Mouse (Mus musculus): ENCODE data around the gene Mxi1.
A peak's percentile ranks its signal among the peaks of the same experiment; 100 is the strongest.

Gene Mxi1

DNA sequence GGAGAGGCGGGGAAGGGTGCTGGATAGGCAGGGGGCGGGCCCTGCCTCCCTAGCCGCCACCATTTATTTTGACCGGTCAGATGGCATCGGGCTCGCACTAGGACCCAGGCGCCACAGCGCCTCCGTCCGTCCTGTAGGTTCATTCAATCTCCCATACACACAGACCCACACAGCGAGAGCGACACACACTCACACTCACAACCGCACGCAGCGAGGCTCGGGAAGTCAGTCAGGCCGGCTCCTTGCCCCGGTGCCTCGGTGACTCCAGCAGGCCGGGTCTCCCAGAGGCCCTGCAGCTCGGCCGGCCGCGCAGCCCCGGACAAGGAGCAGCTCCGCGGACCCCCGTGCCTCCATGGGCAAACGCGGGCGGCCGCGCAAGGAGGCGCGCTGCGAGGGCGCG, at the start of gene Mxi1:
Mxi1 (plus strand) TSS at position 171 of the 400 bp plus-strand sequence.
- DNase-seq (ENCODE audit: low spot score): peak; percentile 95

DNA sequence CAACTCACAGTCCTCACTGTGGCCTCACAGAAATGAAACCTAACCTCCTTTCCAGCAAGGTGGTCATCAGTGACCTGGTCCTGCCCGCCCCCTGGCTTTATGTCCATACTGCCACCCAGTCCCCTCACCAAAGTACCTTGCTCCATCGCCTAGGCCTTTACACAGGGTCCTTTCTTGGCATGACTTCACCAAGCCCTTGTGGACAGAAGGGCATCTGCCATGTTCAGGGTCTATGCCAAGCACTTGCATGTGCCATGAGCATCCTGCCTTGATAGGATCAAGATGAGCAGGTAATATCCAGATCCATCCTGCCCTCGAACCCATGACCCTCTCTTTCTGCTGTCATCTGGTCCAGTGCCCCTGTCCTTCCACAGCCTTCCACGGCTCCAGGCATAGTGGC, 49.5 kb upstream of the Mxi1 start:
- DNase-seq (ENCODE audit: low spot score): no peak

DNA sequence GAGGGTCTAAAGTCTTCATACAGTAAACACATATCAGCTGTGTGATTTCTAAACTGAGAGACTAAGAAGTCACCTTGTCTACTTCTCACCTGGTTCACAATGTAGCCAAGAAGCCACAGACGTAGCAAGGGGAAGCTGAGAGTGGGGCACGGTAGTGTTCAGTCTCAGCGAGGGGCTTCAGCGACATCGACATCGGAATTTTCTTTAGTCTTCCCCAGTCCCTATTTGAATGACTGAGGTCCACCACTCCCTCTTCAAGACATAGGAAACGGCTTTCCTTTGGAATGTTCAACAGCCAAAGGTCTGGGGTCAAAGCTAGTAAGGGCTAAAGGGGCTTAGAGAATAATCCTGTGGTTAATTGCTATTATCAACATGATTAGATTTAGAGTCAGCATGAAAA, 48.3 kb upstream of the Mxi1 start:
- DNase-seq (ENCODE audit: low spot score): no peak

DNA sequence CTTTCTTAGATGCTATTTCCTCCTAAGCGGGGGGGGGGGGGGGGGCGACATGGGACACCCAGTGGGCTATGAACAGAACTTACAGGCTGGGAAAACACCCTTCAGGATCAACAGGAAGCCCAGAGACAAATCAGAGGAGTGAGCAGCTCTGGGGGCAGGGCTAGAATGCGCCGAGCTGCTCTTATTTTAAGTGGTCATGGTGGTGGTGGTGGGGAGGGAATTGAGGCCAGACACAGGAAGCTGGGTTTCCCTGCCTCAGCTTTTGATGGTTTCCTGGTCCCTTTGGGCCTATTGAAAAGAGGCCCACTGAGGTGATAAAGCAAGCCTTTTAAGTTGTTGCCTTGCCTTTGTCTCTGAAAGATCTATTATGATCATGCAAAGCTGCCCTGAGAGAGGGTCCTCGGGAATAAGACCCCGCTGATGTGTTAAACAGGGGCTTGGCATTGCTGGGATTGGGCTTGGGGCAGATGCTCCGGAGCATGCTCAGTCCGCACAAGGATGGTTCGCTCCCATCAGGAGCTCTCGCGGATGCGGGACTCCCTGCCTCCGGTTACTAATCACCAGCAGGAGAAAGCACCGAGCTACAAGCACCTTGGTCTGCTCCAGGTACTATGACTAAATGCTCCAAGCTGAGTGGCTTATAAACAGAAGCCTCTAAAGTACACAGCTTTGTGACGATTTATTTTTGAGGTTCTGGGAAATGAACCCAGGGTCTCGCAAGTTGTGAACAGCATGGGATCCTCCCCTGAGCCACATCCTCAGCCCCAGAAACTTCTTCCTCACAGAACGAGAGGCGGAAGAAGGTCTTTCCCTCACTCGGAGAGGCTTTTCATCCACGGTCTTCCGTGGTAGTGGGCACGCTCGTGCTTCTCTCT, 46.2 kb upstream of the Mxi1 start:
- peak; percentile 40 for DNase-seq (ENCODE audit: low spot score)

DNA sequence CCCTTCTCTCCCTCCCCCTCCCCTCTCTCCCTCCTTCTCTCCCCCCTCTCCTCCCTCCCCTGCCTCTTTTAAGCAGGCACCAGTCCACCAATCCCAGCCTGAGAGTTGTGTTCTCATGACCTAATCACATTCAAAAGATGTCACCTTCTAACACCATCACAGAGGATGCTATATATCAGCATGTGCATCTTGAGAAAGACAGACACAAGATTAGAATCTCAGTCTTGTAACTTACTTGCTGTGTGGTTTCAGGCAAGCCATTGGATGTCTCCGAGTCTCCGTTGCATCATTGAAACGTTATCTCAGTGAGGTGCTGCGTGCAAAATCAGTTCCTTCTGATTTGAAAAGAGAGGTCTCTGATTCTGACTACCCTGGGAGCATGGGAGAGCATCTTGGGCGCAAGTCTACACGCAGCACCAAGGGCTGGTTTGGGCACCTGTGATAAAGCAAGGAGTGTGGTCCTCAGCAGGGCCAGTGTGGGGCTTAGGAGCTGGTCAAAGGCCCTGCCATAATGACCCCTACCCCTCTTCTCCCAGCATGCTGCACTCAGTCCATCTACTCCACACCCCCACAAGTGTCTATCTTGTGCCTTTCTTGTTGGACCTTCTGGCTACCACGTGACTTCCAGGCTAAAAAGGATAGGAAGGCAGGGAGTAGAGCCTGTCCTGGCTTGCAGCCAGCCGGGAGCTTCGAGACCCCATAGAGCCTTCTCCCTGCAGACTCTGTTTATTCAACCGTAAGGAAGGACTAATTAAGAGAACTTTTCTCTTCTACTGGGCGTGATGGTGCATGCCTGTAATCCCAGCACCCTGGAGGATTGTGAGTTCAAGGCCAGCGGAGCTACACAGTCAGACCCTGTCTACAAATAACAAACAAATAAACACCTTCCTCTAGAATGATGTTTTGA, 45.2 kb upstream of the Mxi1 start:
- no peak for DNase-seq (ENCODE audit: low spot score)

DNA sequence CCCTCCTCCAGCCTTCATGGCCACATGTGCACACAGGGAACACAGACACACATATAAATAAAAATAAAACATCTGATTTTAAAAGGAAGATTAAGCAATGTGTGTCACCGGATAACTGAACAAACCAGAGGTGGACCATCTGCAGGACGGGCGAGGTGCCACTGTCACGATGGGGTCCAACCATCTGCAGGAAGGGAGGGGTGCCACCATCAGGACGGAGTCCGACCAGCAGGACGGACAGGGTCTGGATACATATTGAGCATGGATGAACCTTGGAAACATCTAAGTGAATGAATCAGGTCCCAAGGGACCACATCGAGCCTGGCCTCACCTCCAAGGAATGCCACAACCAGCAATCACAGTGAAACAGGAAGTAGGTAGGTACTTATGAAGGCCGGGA, 43.0 kb upstream of the Mxi1 start:
- DNase-seq (ENCODE audit: low spot score): no peak

DNA sequence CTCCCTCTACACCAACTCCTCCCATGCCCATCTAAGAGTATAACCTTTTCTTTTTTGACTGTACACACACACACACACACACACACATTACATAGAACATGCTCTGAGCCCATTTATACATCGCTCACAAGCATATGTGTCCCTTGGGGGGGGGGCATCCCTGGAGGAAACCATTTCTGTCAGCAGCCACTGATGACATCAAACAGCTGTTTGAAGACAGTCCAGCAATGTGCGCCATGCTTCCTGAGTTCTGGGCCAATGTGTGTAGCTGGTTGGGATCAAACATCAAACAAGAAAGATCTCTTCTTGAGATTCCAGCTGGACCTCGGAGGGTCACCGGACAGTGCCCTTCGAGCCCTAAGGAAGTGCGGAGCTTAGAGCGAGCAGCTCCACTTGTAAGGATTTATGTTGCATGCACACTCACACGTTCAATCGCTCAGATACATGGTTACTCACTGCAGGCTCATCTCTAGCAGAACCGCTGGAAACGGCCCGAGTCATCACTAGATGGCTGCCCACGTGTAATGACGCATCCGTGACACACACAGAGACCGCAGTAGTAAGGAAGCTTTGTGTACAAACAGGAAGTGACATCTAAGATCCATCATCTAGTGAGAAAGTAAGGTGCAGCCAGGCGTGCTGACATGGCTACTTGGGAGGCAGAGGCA, 37.1 kb upstream of the Mxi1 start:
- DNase-seq (ENCODE audit: low spot score): no peak

DNA sequence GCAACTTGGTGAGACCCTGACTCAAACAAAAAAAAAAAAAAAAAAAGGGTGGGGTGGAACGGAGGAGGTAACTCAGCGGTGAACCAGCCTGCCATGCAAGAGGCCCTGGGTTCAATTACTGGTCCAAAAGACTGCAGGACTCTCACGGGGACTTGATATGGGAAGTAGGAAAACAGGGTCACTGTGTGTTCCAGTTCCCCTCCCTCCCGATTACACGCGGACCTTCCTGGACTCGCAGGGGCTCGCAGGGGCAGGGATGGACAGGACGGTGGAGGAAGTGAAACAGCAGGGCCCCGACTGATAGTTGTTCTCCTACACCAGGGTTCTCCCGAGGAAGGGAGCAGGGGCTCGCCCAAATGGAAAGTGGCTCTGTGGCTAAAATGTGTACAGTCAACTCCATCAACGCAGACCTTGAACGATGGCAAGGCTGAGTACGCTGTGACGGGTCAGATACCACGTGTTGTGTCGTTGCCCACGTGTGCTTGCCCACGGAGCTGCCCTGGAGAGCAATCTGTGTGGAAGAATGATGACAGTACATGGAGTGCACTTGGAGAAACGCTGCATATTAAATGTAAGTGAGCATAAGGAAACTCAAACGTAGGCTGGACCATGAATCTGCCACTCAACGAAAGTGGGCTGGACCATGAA, 36.4 kb upstream of the Mxi1 start:
- DNase-seq (ENCODE audit: low spot score): no peak

DNA sequence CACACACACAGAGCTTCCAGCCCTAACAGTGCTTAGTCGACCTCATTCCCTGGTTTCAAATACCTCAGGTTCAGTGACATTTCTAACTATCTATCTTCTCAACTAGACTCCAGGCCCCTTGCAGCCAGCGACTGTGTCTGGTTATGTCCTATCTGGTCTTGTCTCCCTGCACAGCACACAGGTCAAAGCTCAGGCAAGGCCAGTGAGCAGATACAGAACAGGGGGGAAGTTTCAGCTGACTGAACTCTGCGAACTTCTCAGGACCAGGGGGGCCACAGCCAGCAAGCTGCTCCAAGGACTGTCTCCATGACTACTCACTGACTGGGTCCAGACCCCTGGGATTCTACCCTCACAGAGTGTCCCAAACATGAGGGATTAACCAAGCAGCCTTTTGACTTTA, 35.1 kb upstream of the Mxi1 start:
- peak; percentile 32 for DNase-seq (ENCODE audit: low spot score)

DNA sequence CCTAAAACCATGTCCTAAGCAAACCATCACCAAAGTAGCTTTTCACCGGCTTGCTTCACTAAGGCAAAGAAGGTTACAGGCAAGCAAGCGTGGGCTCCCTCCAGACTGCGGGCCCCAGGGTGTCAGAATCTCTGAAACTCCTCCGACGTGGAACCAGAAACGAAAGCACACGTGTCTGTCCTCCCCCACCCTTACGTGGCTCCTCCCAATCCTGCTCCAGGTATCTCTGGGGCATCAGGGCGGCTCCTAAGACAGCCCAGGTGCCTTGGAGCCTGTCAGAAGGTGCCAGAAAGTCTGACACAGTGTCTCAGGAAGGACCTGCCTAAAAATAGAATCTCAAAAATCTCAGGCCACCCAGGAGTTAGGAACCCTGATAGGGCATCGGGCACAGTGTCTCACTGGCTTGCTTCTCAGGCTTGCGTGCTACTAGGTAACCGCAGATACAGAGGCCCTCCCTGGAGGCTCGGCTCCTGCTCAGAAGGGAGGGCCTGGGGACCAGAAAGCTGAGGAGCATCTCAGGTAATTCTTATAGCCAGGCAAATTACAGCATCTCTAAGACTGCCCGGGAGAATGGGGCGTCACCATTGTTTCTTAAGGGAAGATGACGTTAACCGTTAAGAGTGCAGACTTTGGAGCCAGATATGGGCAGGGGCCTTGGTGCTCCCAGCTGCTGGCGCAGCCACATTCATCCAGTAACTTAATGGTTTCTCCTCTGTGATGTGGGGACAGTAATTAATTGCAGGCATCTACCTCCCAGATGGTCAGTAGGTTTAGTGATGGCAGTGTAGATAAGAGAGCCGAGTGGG, 33.2 kb upstream of the Mxi1 start:
- no peak for DNase-seq (ENCODE audit: low spot score)

DNA sequence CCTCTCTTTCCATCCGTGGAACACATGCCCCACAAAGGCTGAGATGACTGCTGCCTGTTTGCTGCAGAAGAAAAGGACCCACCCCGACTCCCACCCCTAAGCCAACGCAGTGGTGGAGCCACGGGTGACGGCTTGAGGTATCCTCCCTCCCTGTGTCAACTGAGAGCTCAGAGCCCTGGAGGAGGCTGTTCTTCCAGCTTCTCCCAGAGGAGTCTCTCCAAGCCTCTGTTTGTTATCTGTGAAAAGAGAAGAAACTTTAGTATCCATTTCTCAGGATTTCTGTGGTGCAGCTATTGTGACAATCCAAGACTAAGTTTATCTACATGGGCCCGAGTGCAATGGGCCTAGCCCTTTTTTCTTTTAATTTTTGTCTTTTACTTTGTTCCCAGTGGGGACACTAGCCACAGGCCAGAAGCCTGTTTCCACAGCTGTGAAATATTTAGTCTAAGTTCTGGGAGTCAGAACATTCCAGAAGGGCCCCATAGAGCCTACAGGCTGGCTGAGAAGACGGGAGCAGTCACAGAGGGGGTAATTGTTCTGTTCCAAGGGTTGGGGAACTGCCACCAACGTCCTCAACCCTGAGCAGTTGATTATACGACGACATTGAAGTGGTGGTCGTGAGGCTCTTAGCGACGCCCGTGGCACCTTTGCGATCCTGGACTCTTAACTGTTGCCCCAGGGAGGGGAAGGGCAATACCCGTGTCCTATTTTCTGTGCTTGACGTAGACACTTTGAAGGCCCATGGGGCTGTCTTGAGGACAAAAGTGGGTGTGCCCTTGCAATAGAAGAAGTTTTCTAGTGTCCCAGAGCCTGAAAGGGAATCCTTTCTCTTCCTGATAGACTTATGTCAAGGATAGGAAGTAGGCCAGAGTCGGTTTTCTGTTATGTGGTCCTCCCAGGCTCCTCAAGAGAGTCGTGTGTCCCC, 31.6 kb upstream of the Mxi1 start:
- DNase-seq (ENCODE audit: low spot score): no peak

DNA sequence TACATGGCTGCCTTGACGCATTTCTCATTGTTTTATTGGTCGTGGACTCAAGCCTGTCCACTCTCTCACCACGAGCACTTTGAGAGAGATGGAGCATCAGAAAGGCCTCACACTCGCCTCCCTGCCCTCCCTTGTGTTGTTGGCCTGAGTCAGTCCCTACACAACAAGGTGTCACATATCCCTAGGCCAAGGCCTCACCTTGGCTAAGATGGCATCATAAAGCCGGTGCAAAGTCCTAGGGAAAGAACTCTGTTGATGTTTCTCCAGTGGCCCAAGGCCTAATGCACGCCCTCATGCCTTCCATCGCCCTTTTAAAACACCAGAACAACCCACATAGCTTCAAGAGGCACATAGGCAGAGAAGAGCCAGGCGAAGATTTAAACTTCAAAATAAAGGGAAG, 30.1 kb upstream of the Mxi1 start:
- DNase-seq (ENCODE audit: low spot score): no peak

DNA sequence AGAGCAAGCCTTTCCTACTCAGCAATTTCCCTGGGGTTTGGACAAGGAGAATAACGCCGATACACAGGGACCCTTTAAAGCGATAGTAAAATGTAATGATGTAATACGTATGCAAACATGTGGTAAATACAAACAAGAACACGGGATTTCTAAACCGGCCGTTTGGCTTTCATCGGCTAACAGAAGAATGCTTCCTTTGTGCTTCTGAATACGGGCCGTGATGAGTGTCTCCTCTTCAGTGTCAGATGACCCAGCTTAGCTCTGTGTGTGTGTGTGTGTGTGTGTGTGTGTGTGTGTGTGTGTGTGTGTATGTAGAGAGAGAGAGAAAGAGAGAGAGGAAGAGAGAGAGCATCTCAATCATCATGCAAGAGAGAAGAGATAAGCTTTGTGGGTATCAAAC, 27.7 kb upstream of the Mxi1 start:
- no peak for DNase-seq (ENCODE audit: low spot score)

DNA sequence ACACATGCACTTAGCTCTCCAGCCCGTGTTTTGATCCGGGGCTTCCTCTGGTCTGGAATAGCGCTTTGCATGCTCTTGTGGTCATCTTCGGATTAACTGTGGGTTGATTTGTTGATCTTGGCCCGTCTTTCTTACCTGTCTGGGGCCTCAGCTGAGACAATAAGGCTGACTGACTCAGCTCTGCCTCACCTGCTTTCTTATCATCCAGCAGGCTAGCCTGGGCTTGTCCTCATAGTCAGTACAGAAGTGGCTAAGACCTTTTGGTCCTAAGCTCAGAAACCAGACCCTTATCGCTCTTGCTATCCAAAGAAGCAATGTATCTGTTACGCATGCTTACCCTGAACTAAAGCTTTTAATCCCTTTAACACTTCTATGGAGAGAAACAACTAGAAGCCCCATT, 26.6 kb upstream of the Mxi1 start:
- DNase-seq (ENCODE audit: low spot score): no peak

DNA sequence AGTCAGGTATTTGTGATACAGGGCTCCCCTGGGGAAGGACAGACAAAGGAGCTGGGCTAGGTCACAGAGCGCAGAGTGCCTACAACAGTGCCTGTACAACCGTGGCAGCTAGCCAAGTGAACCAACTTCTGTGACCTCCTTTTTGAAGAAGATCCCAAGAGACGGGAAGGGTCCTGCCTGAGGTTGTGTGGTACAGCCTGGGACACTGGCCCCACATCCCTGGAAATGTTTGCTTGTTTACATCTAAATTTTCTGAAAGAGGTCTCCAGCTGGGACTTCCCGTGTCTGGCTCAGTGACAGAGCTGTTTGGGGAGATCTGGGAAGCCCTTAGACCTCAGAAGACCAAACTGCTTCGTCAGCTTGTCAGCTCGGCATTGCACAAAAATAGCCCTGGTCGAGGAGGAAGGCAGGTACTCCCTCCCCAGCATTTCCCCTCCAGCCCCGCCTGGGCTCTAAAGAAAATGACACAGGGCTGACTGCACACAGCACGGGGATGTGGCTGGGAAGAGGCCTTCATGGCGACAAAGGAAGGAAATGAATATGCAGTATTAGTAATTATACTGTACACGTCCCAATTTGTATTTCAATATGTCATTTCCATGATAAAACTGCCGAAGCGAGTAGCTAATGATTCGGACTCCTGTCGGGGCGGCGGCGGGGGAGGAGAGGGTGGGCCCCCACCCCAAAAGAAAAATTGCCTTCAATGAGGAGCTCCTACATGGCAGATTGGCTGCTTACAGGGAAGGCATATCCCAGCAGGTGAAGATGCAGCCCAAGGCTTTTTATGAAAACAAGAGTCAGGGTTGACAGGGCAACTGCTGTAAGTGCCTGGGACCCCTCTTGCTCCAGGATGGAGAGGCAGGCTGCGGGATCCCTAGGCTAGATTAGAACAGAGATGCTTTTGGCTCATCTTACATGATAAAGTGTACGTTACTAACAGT, 25.8 kb upstream of the Mxi1 start:
- DNase-seq (ENCODE audit: low spot score): no peak

DNA sequence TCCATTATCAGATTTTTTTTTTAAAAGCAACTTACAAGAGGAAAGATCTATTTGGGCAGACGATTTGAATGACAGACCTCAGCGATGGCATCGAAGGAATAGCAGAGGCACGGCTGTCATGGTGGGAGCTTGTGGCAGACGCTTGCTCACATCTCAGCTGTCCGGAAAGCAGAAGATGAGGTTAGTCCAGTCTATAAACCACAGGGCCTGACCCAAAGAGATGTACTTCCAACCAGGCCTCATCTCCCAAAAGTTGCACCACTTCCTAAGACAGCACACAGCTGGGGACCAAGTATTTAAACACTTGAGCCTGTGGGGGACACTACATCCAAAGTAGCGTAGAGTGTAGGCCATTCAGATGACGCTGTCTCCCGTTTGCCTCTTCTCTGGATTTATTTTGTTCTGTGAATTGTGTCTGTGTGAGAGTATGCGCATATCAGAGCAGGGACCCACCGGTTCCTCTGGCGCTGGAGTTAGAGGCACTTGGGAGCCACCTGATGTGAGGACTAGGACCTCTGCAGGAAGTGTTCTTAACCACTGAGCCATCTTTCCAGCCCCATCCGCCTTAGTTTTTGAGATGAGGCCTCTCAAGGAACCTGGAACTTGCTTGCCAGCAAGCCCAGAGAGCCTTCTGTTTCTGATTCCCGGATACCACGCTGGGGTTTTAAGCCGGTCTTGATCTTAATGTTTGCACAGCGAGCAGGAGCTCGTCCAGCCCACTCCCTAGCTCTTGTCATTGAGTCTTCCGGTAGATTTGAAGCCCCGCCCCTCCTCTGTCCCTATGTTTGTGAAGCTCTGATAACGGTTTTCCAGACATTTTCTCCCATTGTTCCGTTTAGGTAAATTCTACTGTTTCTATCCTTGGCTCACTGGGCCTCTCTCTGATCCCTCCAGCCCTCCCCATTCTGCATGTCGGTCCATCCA, 13.7 kb upstream of the Mxi1 start:
- no peak for DNase-seq (ENCODE audit: low spot score)

DNA sequence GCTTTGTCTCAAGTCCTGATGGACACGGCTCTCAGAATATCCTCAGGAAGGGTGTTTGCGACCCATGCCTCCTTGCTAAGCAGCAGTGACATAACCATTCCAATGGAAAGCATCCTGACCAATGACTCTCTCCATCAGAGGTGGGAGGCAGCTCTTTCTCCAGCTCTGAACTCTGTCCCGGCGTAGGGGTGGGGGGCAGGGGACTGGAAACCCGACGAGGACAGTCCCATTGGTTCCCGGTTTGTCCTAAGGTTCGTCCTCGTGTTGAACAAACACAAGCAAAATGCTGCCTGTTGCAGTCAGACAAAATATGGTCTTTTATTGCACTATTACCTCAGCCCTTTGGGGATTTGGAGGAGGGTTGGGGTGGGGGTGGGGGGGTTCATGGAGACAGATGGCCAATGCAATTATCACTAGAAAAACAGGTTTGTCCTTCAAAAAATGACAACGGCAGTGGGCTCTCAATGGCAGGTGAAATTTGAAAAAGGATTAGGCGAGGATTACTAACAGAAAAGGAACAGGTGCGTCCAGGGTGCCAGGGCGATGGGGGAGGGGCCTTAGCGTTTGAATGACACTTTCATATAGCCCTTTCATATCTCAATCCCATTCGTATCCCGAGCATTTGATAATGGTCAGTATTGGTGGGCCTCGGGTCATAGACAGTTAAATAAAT, 11.0 kb upstream of the Mxi1 start:
- DNase-seq (ENCODE audit: low spot score): no peak
